Mouse (Mus musculus): Measurements from ENCODE around the gene Alpk1. TPM values are rescaled to one million over a fixed set of nuclear protein-coding genes. Genes with fewer than 3 reads are reported as not detected.

Gene Alpk1
- polyA plus RNA-seq, 1 experiment from 2014 or later = 16.5 TPM

GRCm38 (mm10) chr3:127765971-127766370 lies 14.4 kb downstream of the Alpk1 start:
- ATAC-seq (no peak), DNase-seq (ENCODE audit: low read depth, low spot score) (no peak)
- no peak for TF ChIP-seq CTCF (IDR thresholded peaks at IDR 0.05)
- ChIA-PET CTCF (interaction anchor here (0.9 to 3.7 kb wide), 3 partner anchors 11 to 141 kb away, joined by 4 to 10 read pairs (median 10); partner anchors contain the start of gene Alpk1), POLR2A (interaction anchor here (0.9 kb wide), 1 partner anchor 14 kb away, joined by 4 read pairs; the partner anchor contains the start of gene Alpk1)
- in situ Hi-C loops (cut with MboI; ENCODE audit: low pct_unique_long_range_greater_than_20kb) = no loop called here
- H3K27me3 ChIP-seq = no peaks in the 10 kb centered on the region

- CTCF ChIA-PET = interaction anchor here (1.1 to 3.7 kb wide), 5 partner anchors 10 to 186 kb away, joined by 3 to 10 read pairs (median 6); partner anchors contain the start of gene Alpk1
- POLR2A ChIA-PET = no interaction called here
- TF ChIP-seq CTCF (IDR thresholded peaks at IDR 0.05) = peak; percentile 59
- in situ Hi-C loops (cut with MboI; ENCODE audit: low pct_unique_long_range_greater_than_20kb) = no loop called here
- DNase-seq (ENCODE audit: low read depth, low spot score) (no peak), ATAC-seq (no peak)
- H3K27me3 ChIP-seq = no peaks in the 10 kb centered on the region
Measured at GRCm38 (mm10) chr3:127764541-127764940, 15.8 kb downstream of the Alpk1 start.

- no peaks in the 10 kb centered on the region for H3K27me3 ChIP-seq
- POLR2A ChIA-PET = interaction anchor here (0.8 kb wide), 1 partner anchor 88 kb away, joined by 4 read pairs; no protein-coding TSS in a partner anchor
- peak; percentile 90 for ATAC-seq
- TF ChIP-seq CTCF (IDR thresholded peaks at IDR 0.05) = peak; percentile 92
- peak; percentile 61 for DNase-seq (ENCODE audit: low read depth, low spot score)
- in situ Hi-C loops (cut with MboI; ENCODE audit: low pct_unique_long_range_greater_than_20kb) = no loop called here
- CTCF ChIA-PET = interaction anchor here (0.6 to 8.9 kb wide), 14 partner anchors 8 to 196 kb away, joined by 3 to 53 read pairs (median 3); partner anchors contain the start of genes Alpk1 and Neurog2
Measured at GRCm38 (mm10) chr3:127763076-127763612, 17.2 kb downstream of the Alpk1 start.

GRCm38 (mm10) chr3:127762403-127762802 lies 17.9 kb downstream of the Alpk1 start:
- in situ Hi-C loops (cut with MboI; ENCODE audit: low pct_unique_long_range_greater_than_20kb) = no loop called here
- ATAC-seq = no peak
- ChIA-PET POLR2A (interaction anchor here (0.6 kb wide), 2 partner anchors 318 to 400 kb away, joined by 3 to 9 read pairs; no protein-coding TSS in a partner anchor), CTCF (interaction anchor here (0.6 to 8.9 kb wide), 17 partner anchors 7 to 197 kb away, joined by 3 to 53 read pairs (median 4); partner anchors contain the start of genes Alpk1 and Neurog2)
- H3K27me3 ChIP-seq = no peaks in the 10 kb centered on the region
- no peak for TF ChIP-seq CTCF (IDR thresholded peaks at IDR 0.05)
- DNase-seq (ENCODE audit: low read depth, low spot score) = no peak

- ATAC-seq (peak; percentile 32), DNase-seq (ENCODE audit: low read depth, low spot score) (no peak)
- TF ChIP-seq CTCF (IDR thresholded peaks at IDR 0.05) = peak; percentile 79
- H3K27me3 ChIP-seq = no peaks in the 10 kb centered on the region
- CTCF ChIA-PET = interaction anchor here (0.7 to 8.9 kb wide), 25 partner anchors 10 to 306 kb away, joined by 3 to 53 read pairs (median 4); partner anchors contain the start of gene Neurog2
- POLR2A ChIA-PET = interaction anchor here (0.5 to 0.9 kb wide), 7 partner anchors 10 to 566 kb away, joined by 3 to 7 read pairs (median 4); partner anchors contain the start of gene Neurog2
- in situ Hi-C loops (cut with MboI; ENCODE audit: low pct_unique_long_range_greater_than_20kb) = loop anchor here (5.0 to 10.0 kb wide), 2 partner anchors 192 to 314 kb away; no protein-coding TSS in a partner anchor
Measured at GRCm38 (mm10) chr3:127759212-127759611, 21.1 kb downstream of the Alpk1 start.

GRCm38 (mm10) chr3:127758806-127759205 lies 21.5 kb downstream of the Alpk1 start:
- no peak for DNase-seq (ENCODE audit: low read depth, low spot score)

GRCm38 (mm10) chr3:127757886-127758301 lies 22.4 kb downstream of the Alpk1 start:
- POLR2A ChIA-PET = interaction anchor here (1.0 kb wide), 1 partner anchor 12 kb away, joined by 3 read pairs; no protein-coding TSS in a partner anchor
- in situ Hi-C loops (cut with MboI; ENCODE audit: low pct_unique_long_range_greater_than_20kb) = loop anchor here (5.0 to 10.0 kb wide), 2 partner anchors 191 to 313 kb away; no protein-coding TSS in a partner anchor
- no peak for ATAC-seq
- no peaks in the 10 kb centered on the region for H3K27me3 ChIP-seq
- DNase-seq (ENCODE audit: low read depth, low spot score) = no peak
- CTCF ChIA-PET = interaction anchor here (0.8 to 8.9 kb wide), 8 partner anchors 8 to 285 kb away, joined by 3 to 47 read pairs (median 4); partner anchors contain the start of gene Neurog2
- TF ChIP-seq CTCF (IDR thresholded peaks at IDR 0.05) = no peak

More at GRCm38 (mm10) chr3:127758806-127759205, 21.5 kb downstream of the Alpk1 start:
- H3K27me3 ChIP-seq = no peaks in the 10 kb centered on the region
- POLR2A ChIA-PET = interaction anchor here (0.7 to 0.9 kb wide), 3 partner anchors 10 to 129 kb away, joined by 3 to 4 read pairs (median 3); no protein-coding TSS in a partner anchor
- TF ChIP-seq CTCF (IDR thresholded peaks at IDR 0.05) = no peak
- CTCF ChIA-PET = interaction anchor here (0.9 to 8.9 kb wide), 20 partner anchors 9 to 306 kb away, joined by 3 to 53 read pairs (median 6); partner anchors contain the start of gene Neurog2
- in situ Hi-C loops (cut with MboI; ENCODE audit: low pct_unique_long_range_greater_than_20kb) = loop anchor here (5.0 to 10.0 kb wide), 2 partner anchors 192 to 314 kb away; no protein-coding TSS in a partner anchor
- ATAC-seq = no peak

GRCm38 (mm10) chr3:127756458-127756857 lies 23.9 kb downstream of the Alpk1 start:
- no peaks in the 10 kb centered on the region for H3K27me3 ChIP-seq
- ChIA-PET CTCF (interaction anchor here (1.3 to 8.9 kb wide), 5 partner anchors 52 to 192 kb away, joined by 3 to 47 read pairs (median 5); partner anchors contain the start of gene Neurog2), POLR2A (interaction anchor here (0.5 to 0.6 kb wide), 2 partner anchors 129 to 232 kb away, joined by 3 read pairs; no protein-coding TSS in a partner anchor)
- ATAC-seq (no peak), DNase-seq (ENCODE audit: low read depth, low spot score) (no peak)
- no peak for TF ChIP-seq CTCF (IDR thresholded peaks at IDR 0.05)
- in situ Hi-C loops (cut with MboI; ENCODE audit: low pct_unique_long_range_greater_than_20kb) = loop anchor here (5.0 to 10.0 kb wide), 2 partner anchors 189 to 312 kb away; no protein-coding TSS in a partner anchor

GRCm38 (mm10) chr3:127749981-127750562 lies 30.3 kb downstream of the Alpk1 start:
- ATAC-seq (no peak), DNase-seq (ENCODE audit: low read depth, low spot score) (no peak)
- ChIA-PET POLR2A (interaction anchor here (0.6 to 1.2 kb wide), 2 partner anchors 9 to 1516 kb away, joined by 3 read pairs; no protein-coding TSS in a partner anchor), CTCF (interaction anchor here (1.0 to 2.4 kb wide), 4 partner anchors 9 to 155 kb away, joined by 3 to 19 read pairs (median 4); no protein-coding TSS in a partner anchor)
- no peaks in the 10 kb centered on the region for H3K27me3 ChIP-seq
- in situ Hi-C loops (cut with MboI; ENCODE audit: low pct_unique_long_range_greater_than_20kb) = loop anchor here (5.0 to 10.0 kb wide), 2 partner anchors 128 to 305 kb away; no protein-coding TSS in a partner anchor
- no peak for TF ChIP-seq CTCF (IDR thresholded peaks at IDR 0.05)
